Mouse (Mus musculus) heart, adult 2 months (tissue): Measurements from ENCODE around the gene Kl. TPM values are rescaled to one million over a fixed set of nuclear protein-coding genes. Genes with fewer than 3 reads are reported as not detected.

ENCODE experiments used
- DNase-seq, 2 experiments: peaks; one replicate each; pipeline ENCODE4 v3.0.0; 2021
- H3K27ac ChIP-seq: fragments of 200-600 bp; 2 replicates; pipeline ENCODE4 v1.8.1; 2022
- H3K27me3 ChIP-seq: fragments of 200-500 bp; 2 replicates; pipeline ENCODE4 v1.6.1; 2012; ENCODE audit warnings: mild to moderate bottlenecking, low read length, inconsistent platforms, mixed read lengths; ENCODE audit not compliant: control insufficient read depth, insufficient read depth
- H3K36me3 ChIP-seq: fragments of 200-500 bp; 2 replicates; pipeline ENCODE4 v1.6.1; 2012; ENCODE audit warnings: low read length, inconsistent platforms; ENCODE audit not compliant: control insufficient read depth, insufficient read depth
- H3K4me1 ChIP-seq: fragments of 200-500 bp; 2 replicates; pipeline ENCODE4 v1.6.1; 2011; ENCODE audit warnings: low read length; ENCODE audit not compliant: control insufficient read depth, insufficient read depth
- H3K4me3 ChIP-seq: fragments of 200-600 bp; 2 replicates; pipeline ENCODE4 v1.8.1; 2022
- H3K79me2 ChIP-seq: fragments of 200-500 bp; replicated peaks from 2 replicates; pipeline ENCODE4 v1.6.1; 2012; ENCODE audit warnings: mild to moderate bottlenecking, inconsistent platforms, low read length, moderate library complexity, mixed read lengths; ENCODE audit not compliant: control insufficient read depth, insufficient read depth
- H3K9ac ChIP-seq: fragments of 200-500 bp; 2 replicates; pipeline ENCODE4 v1.6.1; 2012; ENCODE audit warnings: low read depth, mild to moderate bottlenecking, control low read depth, inconsistent platforms, low read length, mixed read lengths
- CTCF ChIP-seq: fragments of 200-600 bp; IDR thresholded peaks from 2 replicates; pipeline ENCODE4 v1.8.1; 2022; ENCODE audit warnings: antibody characterized with exemption, mild to moderate bottlenecking, moderate library complexity
- EP300 ChIP-seq: fragments of 200-500 bp; IDR thresholded peaks from 2 replicates; pipeline ENCODE4 v1.6.1; 2011; ENCODE audit warnings: low read depth, low read length, control low read depth; ENCODE audit not compliant: insufficient read depth
- POLR2A ChIP-seq: fragments of 200-500 bp; IDR thresholded peaks from 2 replicates; pipeline ENCODE4 v1.6.1; 2011; ENCODE audit warnings: mild to moderate bottlenecking, low read depth, low read length, control low read depth; ENCODE audit not compliant: insufficient read depth
- WGBS: fragments of 180-500 bp; shearing (Covaris S2); methylation state at CpG from one replicate; pipeline ENCODE4 v1.1.7; 2018; 5-methylcytosine and 5-hydroxymethylcytosine counted together
- intact Hi-C: fragments of 180-260 bp; cut with DNase I; formaldehyde crosslinking; loops from one replicate; pipeline ENCODE4 v1.15.1; 2025
- polyA plus RNA-seq: library from polyadenylated mRNA; depleted of rRNA; stranded (reverse); fragments of >200 nt; gene quantifications from 2 replicates; pipeline ENCODE4 v1.2.3, GENCODE M21; 2012
- total RNA-seq, 2 experiments: library from RNA; stranded (reverse); gene quantifications; 2 replicates each; pipeline ENCODE4 v1.2.3; 2021

Gene Kl
- total and polyA plus RNA-seq, 3 experiments: 0.03 to 0.07 (median 0.06) TPM

DNA sequence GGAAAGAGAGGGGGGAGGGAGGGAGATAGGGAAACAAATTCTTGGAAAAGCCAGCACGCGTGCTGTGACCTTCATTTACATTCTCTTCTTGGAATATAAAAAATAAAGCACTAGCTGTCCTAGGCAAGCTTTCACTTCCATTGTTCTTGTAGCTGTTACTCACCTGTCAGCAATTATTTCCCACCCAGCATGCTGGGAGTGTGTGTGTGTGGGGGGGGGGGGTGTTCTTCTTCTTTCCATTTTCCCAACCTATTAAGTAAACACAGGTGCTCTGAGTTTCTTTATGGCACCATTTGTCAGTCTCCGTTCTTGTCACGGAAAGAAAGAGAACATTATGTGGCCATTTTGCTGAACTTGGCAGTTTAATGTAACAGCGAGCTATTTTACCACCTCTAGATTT is 66.6 kb downstream of the Kl start:
- Histone ChIP-seq H3K27me3 (no peaks in the 10 kb centered on the region), H3K4me1 (peaks cover 4% of the 10 kb centered on the region), H3K27ac (no peak overlapping the region), H3K79me2 (no peaks in the 10 kb centered on the region), H3K4me3 (no peak overlapping the region), H3K9ac (no peak overlapping the region), H3K36me3 (no peaks in the 10 kb centered on the region)
- TF ChIP-seq CTCF: no peak
- 82% methylated on average over 5 of the region's 5 CpGs for WGBS
- no peak for DNase-seq
- intact Hi-C loops: no loop called here

- WGBS: 42% methylated on average over 13 of the region's 13 CpGs
Observed at GRCm38 (mm10) chr5:151020031-151020820, 67.8 kb downstream of the Kl start.

GRCm38 (mm10) chr5:151020831-151021230 is 68.4 kb downstream of the Kl start:
- H3K36me3 ChIP-seq: no peaks in the 10 kb centered on the region
- peak overlapping the region; percentile 56 for H3K27ac ChIP-seq
- 47% methylated on average over 14 of the region's 14 CpGs for WGBS
- TF ChIP-seq CTCF (no peak), POLR2A (peak; percentile 38; the same call in 1 of the 2 replicates), EP300 (no peak)
- no peaks in the 10 kb centered on the region for H3K79me2 ChIP-seq
- intact Hi-C loops: loop anchor here (5.0 kb wide), 1 partner anchor 91 kb away; no protein-coding TSS in a partner anchor
- H3K4me3 ChIP-seq: 0 out of 2 replicates have a peak overlapping the region, but pooled peaks have one; percentile 18
- H3K27me3 ChIP-seq: no peaks in the 10 kb centered on the region
- DNase-seq: peak; percentile 20 to 30
- H3K9ac ChIP-seq: peak overlapping the region; percentile 9
- peaks cover 4% of the 10 kb centered on the region for H3K4me1 ChIP-seq

More at GRCm38 (mm10) chr5:151020031-151020820, 67.8 kb downstream of the Kl start:
- intact Hi-C loops: loop anchor here (5.0 kb wide), 1 partner anchor 92 kb away; no protein-coding TSS in a partner anchor
- Histone ChIP-seq H3K36me3 (no peaks in the 10 kb centered on the region), H3K27ac (peak overlapping the region; percentile 56), H3K9ac (peak overlapping the region; percentile 9; the same call in 1 of the 2 replicates), H3K4me3 (0 out of 2 replicates have a peak overlapping the region, but pooled peaks have one; percentile 18), H3K4me1 (peaks cover 4% of the 10 kb centered on the region), H3K27me3 (no peaks in the 10 kb centered on the region), H3K79me2 (no peaks in the 10 kb centered on the region)
- TF ChIP-seq POLR2A (no peak), CTCF (no peak), EP300 (no peak)
- no peak for DNase-seq

GRCm38 (mm10) chr5:151022026-151022425 is 69.6 kb downstream of the Kl start:
- no peak for TF ChIP-seq EP300
- no peak for TF ChIP-seq CTCF
- TF ChIP-seq POLR2A: no peak
- intact Hi-C loops: loop anchor here (5.0 kb wide), 1 partner anchor 90 kb away; no protein-coding TSS in a partner anchor
- WGBS: 63% methylated on average over 7 of the region's 7 CpGs
- no peaks in the 10 kb centered on the region for H3K27me3 ChIP-seq
- H3K27ac ChIP-seq: no peak overlapping the region
- no peak overlapping the region for H3K4me3 ChIP-seq
- DNase-seq: no peak
- peaks cover 6% of the 10 kb centered on the region for H3K4me1 ChIP-seq
- H3K9ac ChIP-seq: no peak overlapping the region
- no peaks in the 10 kb centered on the region for H3K36me3 ChIP-seq
- no peaks in the 10 kb centered on the region for H3K79me2 ChIP-seq

DNA sequence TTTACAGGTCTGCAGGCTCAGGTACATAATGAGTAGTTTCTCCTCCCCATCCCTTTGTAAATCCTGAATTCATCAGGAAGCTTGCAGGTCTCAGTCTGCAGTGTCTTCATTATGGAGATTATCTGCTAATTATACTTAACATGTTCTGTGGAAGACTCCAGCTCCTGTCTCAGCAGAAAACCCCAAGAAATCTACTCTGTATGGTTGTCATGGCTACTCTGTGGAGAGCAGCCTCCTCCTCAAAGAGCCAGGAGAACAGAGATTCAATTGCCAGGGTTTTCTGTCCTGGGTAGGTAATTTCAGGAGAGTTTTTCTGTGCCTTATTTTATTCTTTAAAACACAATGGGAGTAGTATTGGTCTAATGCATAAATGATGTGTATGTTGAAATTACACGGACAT is 70.5 kb downstream of the Kl start:
- no peak for DNase-seq
- TF ChIP-seq POLR2A (no peak), EP300 (no peak), CTCF (no peak)
- no peak overlapping the region for H3K4me3 ChIP-seq
- peak overlapping the region; percentile 23; the same call in 1 of the 2 replicates for H3K27ac ChIP-seq
- H3K79me2 ChIP-seq: no peaks in the 10 kb centered on the region
- H3K27me3 ChIP-seq: no peaks in the 10 kb centered on the region
- intact Hi-C loops: loop anchor here (5.0 kb wide), 1 partner anchor 89 kb away; no protein-coding TSS in a partner anchor
- WGBS: 36% methylated on average over 1 of the region's 1 CpGs
- no peak overlapping the region for H3K9ac ChIP-seq
- H3K4me1 ChIP-seq: peaks cover 6% of the 10 kb centered on the region
- H3K36me3 ChIP-seq: no peaks in the 10 kb centered on the region

DNA sequence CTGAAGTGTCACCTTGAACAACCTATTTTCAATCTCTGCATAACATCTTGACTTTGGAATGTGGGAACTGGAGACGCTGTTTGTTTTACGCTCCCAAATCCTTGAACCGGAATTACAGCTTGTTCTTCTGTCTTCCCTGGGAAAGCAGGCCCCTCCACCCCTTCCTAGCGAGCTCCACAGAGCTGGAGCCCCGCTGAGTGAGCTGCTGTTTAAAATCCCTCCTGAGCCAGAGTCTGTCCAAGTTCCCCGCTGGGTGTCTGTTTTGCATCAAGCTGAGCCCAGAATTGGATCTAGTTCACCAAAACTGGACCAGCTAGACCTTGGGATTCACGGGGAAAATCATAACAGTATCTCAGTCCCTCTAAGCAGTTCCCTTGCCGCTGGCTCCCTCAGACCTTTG is 71.1 kb downstream of the Kl start:
- peak in 1 of 2 experiments; percentile 43 for DNase-seq
- 24% methylated on average over 8 of the region's 8 CpGs for WGBS
- no peaks in the 10 kb centered on the region for H3K27me3 ChIP-seq
- H3K27ac ChIP-seq: peak overlapping the region; percentile 23; the same call in 1 of the 2 replicates
- no peak for TF ChIP-seq EP300
- no peak for TF ChIP-seq POLR2A
- TF ChIP-seq CTCF: no peak
- H3K9ac ChIP-seq: no peak overlapping the region
- peaks cover 6% of the 10 kb centered on the region for H3K4me1 ChIP-seq
- no peaks in the 10 kb centered on the region for H3K79me2 ChIP-seq
- no peaks in the 10 kb centered on the region for H3K36me3 ChIP-seq
- intact Hi-C loops: loop anchor here (5.0 kb wide), 1 partner anchor 89 kb away; no protein-coding TSS in a partner anchor
- H3K4me3 ChIP-seq: no peak overlapping the region
